Mouse (Mus musculus) CH12.LX (cell line): ENCODE measurements around the gene Xpnpep3.

ENCODE experiments used
- CHD1 ChIP-seq: IDR thresholded peaks from 2 replicates; pipeline ENCODE4 v1.6.1; 2012; ENCODE audit warnings: low read depth, low read length, improper control_type of control experiment, inconsistent platforms
- CTCF ChIP-seq, 2 experiments: IDR thresholded peaks in 1 of 2; conservative IDR thresholded peaks in 1 of 2; 2 replicates each; pipeline ENCODE4 v1.5.1; 2011 to 2012; ENCODE audit warnings: low read depth in 2 of 2, low read length in 2 of 2, improper control_type of control experiment in 1 of 2, inconsistent platforms in 1 of 2, mild to moderate bottlenecking in 1 of 2, moderate library complexity in 1 of 2
- EP300 ChIP-seq: IDR thresholded peaks from 2 replicates; pipeline ENCODE4 v1.6.1; 2011; ENCODE audit warnings: low read length, improper control_type of control experiment
- ETS1 ChIP-seq: conservative IDR thresholded peaks from 2 replicates; pipeline ENCODE4 v1.6.1; 2012; ENCODE audit warnings: low read depth, mild to moderate bottlenecking, inconsistent platforms, low read length, improper control_type of control experiment, moderate library complexity
- MAFK ChIP-seq: IDR thresholded peaks from 2 replicates; pipeline ENCODE4 v1.6.1; 2011; ENCODE audit warnings: low read length, improper control_type of control experiment; ENCODE audit not compliant: insufficient replicate concordance
- NELFE ChIP-seq: IDR thresholded peaks from 2 replicates; pipeline ENCODE4 v1.6.1; 2011; ENCODE audit warnings: low read depth, low read length, improper control_type of control experiment
- POLR2A ChIP-seq: IDR thresholded peaks from 2 replicates; pipeline ENCODE4 v1.6.1; 2011; ENCODE audit warnings: low read depth, mild to moderate bottlenecking, improper control_type of control experiment, low read length
- POLR2AphosphoS2 ChIP-seq: IDR thresholded peaks from 2 replicates; pipeline ENCODE4 v1.6.1; 2011; ENCODE audit warnings: low read depth, low read length, improper control_type of control experiment
- SMC3 ChIP-seq: IDR thresholded peaks from 2 replicates; pipeline ENCODE4 v1.6.1; 2011; ENCODE audit warnings: low read depth, low read length, improper control_type of control experiment
- TCF12 ChIP-seq: IDR thresholded peaks from 2 replicates; pipeline ENCODE4 v1.6.1; 2014; ENCODE audit warnings: low read depth, mild to moderate bottlenecking, inconsistent platforms, low read length, improper control_type of control experiment
- ZKSCAN1 ChIP-seq: IDR thresholded peaks from 2 replicates; pipeline ENCODE4 v1.6.1; 2012; ENCODE audit warnings: low read depth, inconsistent platforms, low read length, improper control_type of control experiment, borderline replicate concordance
- ZMIZ1 ChIP-seq: IDR thresholded peaks from 2 replicates; pipeline ENCODE4 v1.6.1; 2012; ENCODE audit warnings: low read depth, mild to moderate bottlenecking, inconsistent platforms, low read length, improper control_type of control experiment

DNA sequence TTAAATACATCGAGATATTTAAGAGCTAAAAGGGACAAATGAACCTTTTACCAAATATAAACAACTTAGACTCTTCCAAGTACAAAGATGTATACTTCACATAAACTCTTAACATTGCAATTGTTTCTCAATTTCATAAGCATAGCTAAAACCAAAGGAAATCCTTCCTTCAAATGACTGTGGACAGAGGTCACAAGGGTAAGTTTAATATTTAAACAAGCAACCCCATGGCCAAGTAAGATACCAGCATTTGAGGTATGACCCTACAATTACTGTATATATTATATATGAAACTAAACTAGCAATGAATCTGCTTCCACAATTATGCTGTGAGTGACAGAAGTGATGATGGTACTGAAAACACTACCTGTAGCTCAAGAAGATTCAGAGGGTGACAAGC lies 35.7 kb upstream of the Xpnpep3 start:
- TF ChIP-seq TCF12 = no peak
- TF ChIP-seq CTCF (conservative IDR thresholded peaks at IDR 0.05 in 1 of 2, IDR thresholded peaks at IDR 0.05 in 1 of 2; ENCODE audit: low read depth in 2 of 2, low read length in 2 of 2) = no peak
- no peak for TF ChIP-seq POLR2A
- TF ChIP-seq EP300 = no peak
- no peak for TF ChIP-seq ETS1
- no peak for TF ChIP-seq SMC3
- TF ChIP-seq NELFE = no peak
- TF ChIP-seq CHD1 = no peak
- no peak for TF ChIP-seq MAFK
- TF ChIP-seq POLR2AphosphoS2 = no peak
- TF ChIP-seq ZMIZ1 = no peak
- no peak for TF ChIP-seq ZKSCAN1
